Mouse (Mus musculus) testis, postnatal 10 days (tissue): ENCODE results near the gene Vmn1r68.

Source experiments
- DNase-seq: peaks from one replicate; pipeline ENCODE4 v3.0.0; 2021; ENCODE audit warnings: low spot score

Gene Vmn1r68

GRCm38 (mm10) chr7:10558385-10558784 is at the start of gene Vmn1r68:
TSS of gene Vmn1r68 (minus strand) at chr7:10558485.
- DNase-seq, result no peak

DNA sequence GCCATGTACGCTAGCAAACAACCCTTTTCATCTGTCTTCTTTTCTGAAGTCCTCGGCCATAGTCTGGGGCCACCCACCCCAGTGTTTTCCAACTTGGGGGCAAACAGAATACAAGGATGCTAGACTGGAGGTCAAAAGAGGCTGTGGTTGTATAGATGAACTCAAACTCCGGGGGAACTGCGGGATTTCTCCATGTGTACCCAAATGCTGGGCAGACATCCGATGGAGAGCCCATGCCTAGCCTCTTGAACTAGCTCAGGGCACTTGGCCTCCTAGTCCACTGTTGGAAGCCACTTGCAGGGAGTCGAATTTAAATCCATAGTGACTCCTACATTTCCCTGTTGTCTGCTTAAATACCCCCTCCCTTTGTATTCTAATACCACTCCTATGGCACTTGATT is 62.7 kb downstream of the Vmn1r68 start:
- no peak for DNase-seq

GRCm38 (mm10) chr7:10494786-10495521 is 63.3 kb downstream of the Vmn1r68 start, which contains the start of gene Zik1:
TSS of gene Zik1 (minus strand) at chr7:10495394.
- DNase-seq, result peak; percentile 70

GRCm38 (mm10) chr7:10480588-10481233 is 77.6 kb downstream of the Vmn1r68 start:
- no peak for DNase-seq

DNA sequence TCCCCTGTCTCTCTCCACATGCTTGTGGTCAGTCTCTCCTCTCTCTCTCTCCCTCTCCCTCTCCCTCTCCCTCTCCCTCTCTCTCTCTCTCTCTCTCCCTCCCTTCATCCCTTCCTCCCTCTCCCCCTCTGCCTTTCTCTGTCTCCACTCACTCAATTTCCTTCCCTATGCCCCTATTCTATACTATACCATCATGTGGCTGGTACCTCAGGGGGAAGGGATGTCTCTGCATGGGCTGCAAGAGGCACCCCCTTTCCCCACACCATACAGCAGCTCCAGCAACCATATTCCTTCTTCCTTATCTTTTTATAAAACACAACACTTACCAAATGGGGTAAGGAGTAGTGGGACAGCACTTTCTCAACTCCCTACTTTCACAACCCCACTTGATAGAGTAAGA is 78.5 kb downstream of the Vmn1r68 start:
- DNase-seq, result no peak

DNA sequence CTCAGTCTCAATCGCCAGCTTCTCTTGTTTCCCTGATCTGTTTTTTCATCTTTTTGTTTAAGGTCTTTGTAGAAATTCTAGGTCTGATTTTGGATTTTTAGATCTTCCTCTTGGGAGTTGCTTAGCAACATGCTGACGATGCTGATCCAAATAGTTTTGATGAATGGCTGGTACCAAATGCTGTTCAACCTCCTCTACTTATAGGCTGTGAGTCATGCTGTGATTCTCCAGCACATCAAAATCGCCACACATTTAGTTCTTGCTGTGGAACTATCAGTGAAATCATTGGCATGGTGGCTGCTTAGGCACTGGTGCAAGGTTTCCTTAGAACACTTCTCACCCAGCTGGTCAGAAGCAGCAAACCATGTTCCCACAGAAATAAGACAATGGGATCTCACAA is 100.1 kb downstream of the Vmn1r68 start:
- no peak for DNase-seq
